Mouse (Mus musculus) heart, adult 2 months (tissue): ENCODE data around the gene Cpne4. TPM values are rescaled to one million over a fixed set of nuclear protein-coding genes. Genes with fewer than 3 reads are reported as not detected.
A peak's percentile ranks its signal among the peaks of the same experiment; 100 is the strongest.

Experiments
- DNase-seq, 2 experiments: peaks; one replicate each; pipeline ENCODE4 v3.0.0; 2021
- H3K27ac ChIP-seq: fragments of 200-600 bp; 2 replicates; pipeline ENCODE4 v1.8.1; 2022
- H3K27me3 ChIP-seq: fragments of 200-500 bp; 2 replicates; pipeline ENCODE4 v1.6.1; 2012; ENCODE audit warnings: mild to moderate bottlenecking, low read length, inconsistent platforms, mixed read lengths; ENCODE audit not compliant: control insufficient read depth, insufficient read depth
- H3K36me3 ChIP-seq: fragments of 200-500 bp; 2 replicates; pipeline ENCODE4 v1.6.1; 2012; ENCODE audit warnings: low read length, inconsistent platforms; ENCODE audit not compliant: control insufficient read depth, insufficient read depth
- H3K4me1 ChIP-seq: fragments of 200-500 bp; 2 replicates; pipeline ENCODE4 v1.6.1; 2011; ENCODE audit warnings: low read length; ENCODE audit not compliant: control insufficient read depth, insufficient read depth
- H3K4me3 ChIP-seq: fragments of 200-600 bp; 2 replicates; pipeline ENCODE4 v1.8.1; 2022
- H3K79me2 ChIP-seq: fragments of 200-500 bp; replicated peaks from 2 replicates; pipeline ENCODE4 v1.6.1; 2012; ENCODE audit warnings: mild to moderate bottlenecking, inconsistent platforms, low read length, moderate library complexity, mixed read lengths; ENCODE audit not compliant: control insufficient read depth, insufficient read depth
- H3K9ac ChIP-seq: fragments of 200-500 bp; 2 replicates; pipeline ENCODE4 v1.6.1; 2012; ENCODE audit warnings: low read depth, mild to moderate bottlenecking, control low read depth, inconsistent platforms, low read length, mixed read lengths
- CTCF ChIP-seq: fragments of 200-600 bp; IDR thresholded peaks from 2 replicates; pipeline ENCODE4 v1.8.1; 2022; ENCODE audit warnings: antibody characterized with exemption, mild to moderate bottlenecking, moderate library complexity
- EP300 ChIP-seq: fragments of 200-500 bp; IDR thresholded peaks from 2 replicates; pipeline ENCODE4 v1.6.1; 2011; ENCODE audit warnings: low read depth, low read length, control low read depth; ENCODE audit not compliant: insufficient read depth
- POLR2A ChIP-seq: fragments of 200-500 bp; IDR thresholded peaks from 2 replicates; pipeline ENCODE4 v1.6.1; 2011; ENCODE audit warnings: mild to moderate bottlenecking, low read depth, low read length, control low read depth; ENCODE audit not compliant: insufficient read depth
- WGBS: fragments of 180-500 bp; shearing (Covaris S2); methylation state at CpG from one replicate; pipeline ENCODE4 v1.1.7; 2018; 5-methylcytosine and 5-hydroxymethylcytosine counted together
- intact Hi-C: fragments of 180-260 bp; cut with DNase I; formaldehyde crosslinking; loops from one replicate; pipeline ENCODE4 v1.15.1; 2025
- long read RNA-seq: library from polyadenylated mRNA; stranded (forward); transcript quantifications from one replicate; pipeline ENCODE4 v2.0.0, GENCODE M21; 2021
- polyA plus RNA-seq: library from polyadenylated mRNA; depleted of rRNA; stranded (reverse); fragments of >200 nt; gene quantifications from 2 replicates; pipeline ENCODE4 v1.2.3, GENCODE M21; 2012; rRNA removed
- total RNA-seq, 2 experiments: library from RNA; stranded (reverse); gene quantifications; 2 replicates each; pipeline ENCODE4 v1.2.3; 2021

The Cpne4 gene
- total RNA-seq (under 1 TPM in 1 of 2 experiments, not detected in 1; 0.08 TPM), polyA plus RNA-seq (0.03 and 0.08 TPM in 2 replicates)
- long read RNA-seq = 0 reads

- H3K4me1 ChIP-seq = no peaks in the 10 kb centered on the region
- no peaks in the 10 kb centered on the region for H3K27me3 ChIP-seq
- 61% methylated on average over 2 of the region's 2 CpGs for WGBS
- H3K9ac ChIP-seq = no peak within 1 kb of the TSS
- H3K79me2 ChIP-seq = no peaks in the 10 kb centered on the region
- DNase-seq = no peak
- no peaks in the 10 kb centered on the region for H3K36me3 ChIP-seq
- H3K4me3 ChIP-seq = no peak within 1 kb of the TSS
- TF ChIP-seq EP300 = no peak
- no peak for TF ChIP-seq CTCF
- TF ChIP-seq POLR2A = no peak
- H3K27ac ChIP-seq = no peak within 1 kb of the TSS
- intact Hi-C loops = no loop called here
Observed at GRCm38 (mm10) chr9:104546986-104547385, at the start of gene Cpne4. Gene Cpne4 (plus strand): TSS chr9:104547286.

- H3K27me3 ChIP-seq = no peaks in the 10 kb centered on the region
- no peak overlapping the region for H3K4me3 ChIP-seq
- no peaks in the 10 kb centered on the region for H3K4me1 ChIP-seq
- no peak for DNase-seq
- no peak for TF ChIP-seq CTCF
- no peak for TF ChIP-seq EP300
- no peak for TF ChIP-seq POLR2A
- no peak overlapping the region for H3K27ac ChIP-seq
- intact Hi-C loops = no loop called here
- 65% methylated on average over 6 of the region's 6 CpGs for WGBS
- no peaks in the 10 kb centered on the region for H3K79me2 ChIP-seq
- no peak overlapping the region for H3K9ac ChIP-seq
- H3K36me3 ChIP-seq = no peaks in the 10 kb centered on the region
Observed at GRCm38 (mm10) chr9:104515187-104515586, 31.9 kb upstream of the Cpne4 start.

- no peak overlapping the region for H3K9ac ChIP-seq
- no peak overlapping the region for H3K27ac ChIP-seq
- WGBS = 38% methylated on average over 6 of the region's 6 CpGs
- TF ChIP-seq POLR2A (no peak), CTCF (peak; percentile 45)
- no peak for DNase-seq
- no peaks in the 10 kb centered on the region for H3K4me1 ChIP-seq
- intact Hi-C loops = no loop called here
- H3K27me3 ChIP-seq = no peaks in the 10 kb centered on the region
- H3K79me2 ChIP-seq = no peaks in the 10 kb centered on the region
- no peaks in the 10 kb centered on the region for H3K36me3 ChIP-seq
- no peak overlapping the region for H3K4me3 ChIP-seq
Observed at GRCm38 (mm10) chr9:104535508-104535907, 11.6 kb upstream of the Cpne4 start.

- Histone ChIP-seq H3K79me2 (no peaks in the 10 kb centered on the region), H3K4me3 (no peak overlapping the region), H3K4me1 (no peaks in the 10 kb centered on the region), H3K27me3 (no peaks in the 10 kb centered on the region), H3K36me3 (no peaks in the 10 kb centered on the region), H3K9ac (no peak overlapping the region), H3K27ac (no peak overlapping the region)
- TF ChIP-seq CTCF = no peak
- TF ChIP-seq EP300 = no peak
- TF ChIP-seq POLR2A = no peak
- intact Hi-C loops = no loop called here
- DNase-seq = no peak
- 26% methylated on average over 3 of the region's 3 CpGs for WGBS
Observed at GRCm38 (mm10) chr9:104565815-104566214, 18.7 kb downstream of the Cpne4 start.

- no peaks in the 10 kb centered on the region for H3K79me2 ChIP-seq
- no peaks in the 10 kb centered on the region for H3K4me1 ChIP-seq
- H3K9ac ChIP-seq = no peak overlapping the region
- WGBS = 71% methylated on average over 5 of the region's 5 CpGs
- no peak overlapping the region for H3K27ac ChIP-seq
- DNase-seq = no peak
- TF ChIP-seq POLR2A = no peak
- TF ChIP-seq EP300 = no peak
- TF ChIP-seq CTCF = no peak
- no peaks in the 10 kb centered on the region for H3K36me3 ChIP-seq
- no peaks in the 10 kb centered on the region for H3K27me3 ChIP-seq
- intact Hi-C loops = no loop called here
- H3K4me3 ChIP-seq = no peak overlapping the region
Observed at GRCm38 (mm10) chr9:104566468-104566867, 19.4 kb downstream of the Cpne4 start.

- Histone ChIP-seq H3K36me3 (no peaks in the 10 kb centered on the region), H3K27me3 (no peaks in the 10 kb centered on the region), H3K4me1 (no peaks in the 10 kb centered on the region), H3K79me2 (no peaks in the 10 kb centered on the region), H3K27ac (no peak overlapping the region), H3K4me3 (no peak overlapping the region), H3K9ac (no peak overlapping the region)
- intact Hi-C loops = no loop called here
- WGBS = 55% methylated on average over 7 of the region's 7 CpGs
- TF ChIP-seq EP300 (no peak), CTCF (no peak), POLR2A (no peak)
- no peak for DNase-seq
Observed at GRCm38 (mm10) chr9:104567096-104567495, 20.0 kb downstream of the Cpne4 start.
